Mouse (Mus musculus) embryonic facial prominence, embryonic 12.5 days (tissue): ENCODE measurements at regions not wholly inside any gene's neighbourhood (a gene's known extent, or its start where the extent isn't known, plus 50 kb on each side); places are given as distances from the start of the nearest gene placed in this dataset.
"Not testable (repeated sequence)": the region's sequence is repeated elsewhere in the genome, so short reads cannot be mapped to it uniquely, and the experiment has no call there.

ENCODE experiments used
- ATAC-seq: fragments of 200-750 bp; cut with Nextera tagmentation; 2 replicates; pipeline ENCODE4 v1.8.0; 2017; ENCODE audit not compliant: insufficient number of reproducible peaks, insufficient read depth, low FRiP score, low TSS enrichment
- H3K27ac ChIP-seq: fragments of 300-500 bp; sonication (generic); 2 replicates; pipeline ENCODE4 v1.5.1; 2016; ENCODE audit warnings: mild to moderate bottlenecking
- H3K27me3 ChIP-seq: fragments of 300-500 bp; sonication (generic); 2 replicates; pipeline ENCODE4 v1.6.1; 2016; ENCODE audit warnings: mild to moderate bottlenecking, moderate library complexity
- H3K36me3 ChIP-seq: fragments of 300-500 bp; sonication (generic); 2 replicates; pipeline ENCODE4 v1.6.1; 2016; ENCODE audit warnings: mild to moderate bottlenecking
- H3K4me1 ChIP-seq: fragments of 300-500 bp; sonication (generic); 2 replicates; pipeline ENCODE4 v1.6.1; 2016
- H3K4me2 ChIP-seq: fragments of 300-500 bp; sonication (generic); replicated peaks from 2 replicates; pipeline ENCODE4 v1.6.1; 2016; ENCODE audit warnings: mild to moderate bottlenecking, moderate library complexity
- H3K4me3 ChIP-seq: fragments of 300-500 bp; sonication (generic); 2 replicates; pipeline ENCODE4 v1.5.1; 2016; ENCODE audit warnings: mild to moderate bottlenecking
- H3K9ac ChIP-seq: fragments of 300-500 bp; sonication (generic); 2 replicates; pipeline ENCODE4 v1.6.1; 2016; ENCODE audit warnings: mild to moderate bottlenecking, moderate library complexity
- H3K9me3 ChIP-seq: fragments of 300-500 bp; sonication (generic); 2 replicates; pipeline ENCODE4 v1.6.1; 2016; ENCODE audit warnings: mild to moderate bottlenecking, moderate library complexity
- WGBS: fragments of 180-500 bp; shearing (Covaris S2); methylation state at CpG from one replicate; pipeline ENCODE4 v1.1.7; 2016; 5-methylcytosine and 5-hydroxymethylcytosine counted together

DNA sequence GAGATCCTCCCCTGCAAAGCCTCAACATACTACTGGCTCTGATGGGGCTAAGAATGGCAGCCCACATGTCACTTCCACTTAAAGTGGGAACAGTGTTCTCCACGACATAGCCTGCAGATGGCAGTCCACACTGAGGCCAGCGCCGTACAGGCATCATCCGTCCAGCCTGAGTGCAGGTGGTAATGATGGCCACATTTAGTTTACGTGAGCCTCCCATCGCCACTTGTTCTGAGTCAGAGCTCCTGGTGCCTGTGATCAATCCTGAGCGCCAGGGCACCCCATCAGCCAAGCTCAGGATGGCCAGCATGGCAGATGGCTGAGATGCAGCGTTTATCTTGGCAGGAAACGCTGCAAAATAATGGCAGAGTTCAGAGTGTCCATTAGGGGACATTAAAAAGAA is 159.6 kb downstream of the Adgrd1 start:
- H3K9ac ChIP-seq: no peak overlapping the region
- H3K4me3 ChIP-seq: no peak overlapping the region
- H3K4me1 ChIP-seq: no peaks in the 10 kb centered on the region
- no peak for ATAC-seq
- H3K27me3 ChIP-seq: no peaks in the 10 kb centered on the region
- no peak overlapping the region for H3K27ac ChIP-seq
- H3K9me3 ChIP-seq: peaks cover 5% of the 10 kb centered on the region; the same call in 1 of the 2 replicates
- no peaks in the 10 kb centered on the region for H3K36me3 ChIP-seq
- WGBS: 73% methylated on average over 9 of the region's 9 CpGs
- H3K4me2 ChIP-seq: no peak overlapping the region

DNA sequence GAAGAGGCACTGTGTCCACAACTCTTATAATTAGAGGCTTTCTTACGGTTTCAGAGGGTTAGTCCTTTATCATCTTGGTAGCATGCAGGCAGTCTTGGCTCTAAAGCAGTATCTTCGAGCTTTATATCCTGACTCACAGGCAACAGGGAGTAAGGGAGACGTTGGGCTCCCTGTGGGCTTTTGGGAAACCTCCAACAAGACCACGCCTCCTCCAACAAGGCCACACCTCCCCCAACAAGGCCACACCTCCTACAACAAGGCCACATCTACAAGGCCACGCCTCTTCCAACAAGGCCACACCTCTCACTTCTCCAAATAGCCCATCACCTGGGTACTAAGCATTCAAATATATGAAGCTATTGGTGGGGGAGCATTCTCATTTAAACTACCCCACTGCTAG is 160.7 kb downstream of the Adgrd1 start:
- H3K4me1 ChIP-seq: no peaks in the 10 kb centered on the region
- no peak for ATAC-seq
- H3K36me3 ChIP-seq: no peaks in the 10 kb centered on the region
- no peak overlapping the region for H3K27ac ChIP-seq
- no peak overlapping the region for H3K4me2 ChIP-seq
- no peak overlapping the region for H3K9ac ChIP-seq
- no peaks in the 10 kb centered on the region for H3K27me3 ChIP-seq
- 73% methylated on average over 5 of the region's 5 CpGs for WGBS
- no peak overlapping the region for H3K4me3 ChIP-seq
- H3K9me3 ChIP-seq: peaks cover 5% of the 10 kb centered on the region; the same call in 1 of the 2 replicates

DNA sequence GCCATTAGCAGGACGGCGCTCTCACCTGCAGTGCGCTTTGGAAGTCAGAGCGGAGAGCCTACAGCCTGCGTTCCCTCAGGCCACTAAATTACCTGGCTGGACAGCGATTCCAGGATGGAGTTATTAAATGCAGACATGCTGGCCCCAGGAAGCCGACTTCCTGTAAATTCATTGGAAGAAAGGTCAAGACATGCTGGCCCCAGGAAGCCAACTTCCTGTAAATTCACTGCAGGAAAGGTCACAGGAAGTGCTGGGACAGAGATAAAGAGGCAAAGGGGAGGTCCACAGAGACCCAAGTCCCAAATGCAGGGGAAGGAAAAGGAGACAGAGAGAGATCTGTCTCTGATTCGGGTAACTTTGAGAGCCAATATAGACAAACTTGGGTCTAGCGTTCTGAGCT is 164.1 kb downstream of the Adgrd1 start:
- H3K27ac ChIP-seq: no peak overlapping the region
- H3K4me1 ChIP-seq: no peaks in the 10 kb centered on the region
- no peaks in the 10 kb centered on the region for H3K36me3 ChIP-seq
- H3K4me2 ChIP-seq: no peak overlapping the region
- H3K27me3 ChIP-seq: no peaks in the 10 kb centered on the region
- WGBS: 47% methylated on average over 9 of the region's 9 CpGs
- H3K9me3 ChIP-seq: no peaks in the 10 kb centered on the region
- H3K9ac ChIP-seq: no peak overlapping the region
- H3K4me3 ChIP-seq: no peak overlapping the region
- ATAC-seq: no peak

DNA sequence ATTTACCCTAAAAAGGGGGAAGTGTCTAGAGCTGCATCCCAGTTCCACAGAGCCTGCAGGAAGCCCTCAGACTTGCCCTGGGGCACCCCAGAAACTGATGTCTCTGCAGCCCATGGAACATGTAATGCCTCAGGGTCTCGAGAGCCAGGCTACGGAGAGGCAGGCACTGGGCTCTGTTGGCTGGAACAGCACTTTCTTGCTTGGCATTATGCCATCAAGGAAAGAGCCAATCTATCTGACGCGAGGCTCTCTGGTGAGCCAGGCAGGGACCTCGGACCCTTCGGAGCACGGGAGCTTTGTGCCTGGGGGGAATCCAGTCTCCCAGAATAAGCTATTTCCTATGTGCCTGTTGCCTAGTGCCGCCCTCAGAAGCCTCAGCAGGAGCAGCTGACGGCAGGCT is 166.6 kb downstream of the Adgrd1 start:
- ATAC-seq: no peak
- 38% methylated on average over 9 of the region's 9 CpGs for WGBS
- no peak overlapping the region for H3K4me3 ChIP-seq
- no peaks in the 10 kb centered on the region for H3K27me3 ChIP-seq
- no peaks in the 10 kb centered on the region for H3K4me1 ChIP-seq
- H3K9me3 ChIP-seq: no peaks in the 10 kb centered on the region
- H3K36me3 ChIP-seq: no peaks in the 10 kb centered on the region
- no peak overlapping the region for H3K4me2 ChIP-seq
- no peak overlapping the region for H3K27ac ChIP-seq
- H3K9ac ChIP-seq: no peak overlapping the region

DNA sequence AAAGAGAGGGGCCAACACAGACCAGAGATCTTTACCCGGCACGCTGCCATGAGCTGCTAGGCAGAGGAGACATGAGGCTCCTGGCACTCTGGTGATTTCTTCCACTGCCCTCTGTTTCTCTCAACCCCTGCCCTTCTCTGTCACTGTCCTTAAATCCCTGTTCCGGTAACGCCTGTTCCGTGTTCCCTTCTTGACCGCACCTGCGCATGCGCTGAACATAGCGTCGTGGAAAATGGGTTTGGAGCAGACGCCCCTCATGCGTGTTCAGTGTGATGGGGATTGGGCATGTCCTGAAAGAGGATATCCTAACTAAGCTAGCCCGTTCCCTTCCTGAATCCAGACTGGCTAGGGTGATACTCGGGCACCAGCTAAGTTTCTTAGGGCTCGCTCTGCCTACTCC is 167.8 kb downstream of the Adgrd1 start:
- 91% methylated on average over 15 of the region's 15 CpGs for WGBS
- H3K4me2 ChIP-seq: no peak overlapping the region

DNA sequence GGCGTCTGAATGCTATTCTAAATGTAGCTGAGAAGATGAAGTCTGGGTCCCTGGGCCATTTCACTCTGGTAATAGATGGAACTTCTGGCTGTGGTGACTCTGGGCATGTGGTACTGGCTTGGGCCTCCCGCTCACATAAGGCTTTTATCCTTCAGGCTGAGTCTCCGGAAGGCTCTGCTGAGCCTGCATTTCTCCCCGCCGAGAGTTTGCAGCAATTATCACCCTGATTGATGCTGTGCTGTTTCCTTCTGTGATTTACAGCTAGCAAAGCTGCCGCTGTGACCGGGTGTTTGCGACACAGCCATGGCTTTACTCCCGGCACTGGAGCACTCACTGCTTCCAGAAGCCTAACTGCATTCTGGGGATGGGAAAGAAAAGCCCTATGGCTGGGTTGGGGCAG is 171.9 kb downstream of the Adgrd1 start:
- Histone ChIP-seq H3K36me3 (no peaks in the 10 kb centered on the region), H3K4me2 (no peak overlapping the region), H3K4me3 (no peak overlapping the region), H3K27ac (no peak overlapping the region), H3K9ac (no peak overlapping the region), H3K27me3 (peaks cover 6% of the 10 kb centered on the region; the same call in 1 of the 2 replicates), H3K4me1 (no peaks in the 10 kb centered on the region), H3K9me3 (no peaks in the 10 kb centered on the region)
- WGBS: 56% methylated on average over 9 of the region's 9 CpGs
- ATAC-seq: no peak

More for the DNA sequence above, 167.8 kb downstream of the Adgrd1 start:
- Histone ChIP-seq H3K36me3 (no peaks in the 10 kb centered on the region), H3K27me3 (no peaks in the 10 kb centered on the region), H3K4me3 (no peak overlapping the region), H3K9ac (no peak overlapping the region), H3K9me3 (no peaks in the 10 kb centered on the region), H3K4me1 (no peaks in the 10 kb centered on the region), H3K27ac (no peak overlapping the region)
- ATAC-seq: no peak

DNA sequence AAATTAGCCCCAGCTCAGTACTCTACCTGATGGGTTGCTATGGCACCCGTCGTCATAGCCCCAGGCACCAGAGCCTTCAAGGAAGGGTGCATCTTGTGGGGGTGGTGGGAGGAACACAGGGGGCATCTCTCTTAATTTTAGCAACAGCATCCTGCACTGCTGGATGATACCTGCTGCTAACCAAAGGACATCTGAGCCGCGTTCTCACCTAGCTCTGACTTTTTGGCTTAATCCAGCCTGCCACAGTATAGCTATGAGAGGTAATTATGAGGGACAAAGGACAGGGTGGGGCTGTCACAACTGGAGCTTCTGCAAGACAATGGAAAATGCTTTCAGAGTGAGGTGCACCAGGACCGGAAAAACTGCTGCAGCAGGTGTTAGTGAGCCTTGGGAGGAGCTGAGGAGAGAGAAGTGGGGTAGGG is 173.5 kb downstream of the Adgrd1 start:
- Histone ChIP-seq H3K4me1 (no peaks in the 10 kb centered on the region), H3K9me3 (no peaks in the 10 kb centered on the region), H3K4me2 (no peak overlapping the region), H3K27ac (no peak overlapping the region), H3K9ac (no peak overlapping the region), H3K27me3 (peaks cover 6% of the 10 kb centered on the region; the same call in 1 of the 2 replicates), H3K4me3 (no peak overlapping the region), H3K36me3 (no peaks in the 10 kb centered on the region)
- no peak for ATAC-seq
- 7% methylated on average over 5 of the region's 5 CpGs for WGBS

DNA sequence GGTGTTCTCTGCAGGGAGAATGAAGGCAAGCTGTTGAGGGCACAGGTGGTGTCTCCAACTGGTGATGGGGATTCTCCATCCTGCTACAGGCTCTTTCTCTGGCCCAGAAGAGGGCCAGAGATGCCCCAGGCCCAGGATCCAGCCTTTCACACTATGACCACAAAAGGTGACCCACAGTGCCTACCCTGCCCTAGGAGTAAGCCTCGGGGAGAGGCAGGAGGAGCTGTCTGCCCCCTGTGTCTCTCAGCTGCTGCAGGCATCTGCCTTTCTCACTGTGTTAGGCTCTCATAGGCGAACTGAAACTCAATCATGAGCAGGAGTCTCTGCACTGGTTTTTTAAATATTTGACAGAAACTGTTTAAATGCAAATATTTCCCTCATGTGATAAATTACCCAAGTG is 184.9 kb downstream of the Adgrd1 start:
- H3K36me3 ChIP-seq: no peaks in the 10 kb centered on the region
- 19% methylated on average over 2 of the region's 2 CpGs for WGBS
- no peak overlapping the region for H3K4me2 ChIP-seq
- no peak overlapping the region for H3K27ac ChIP-seq
- H3K9ac ChIP-seq: no peak overlapping the region
- no peaks in the 10 kb centered on the region for H3K27me3 ChIP-seq
- H3K4me3 ChIP-seq: no peak overlapping the region
- no peak for ATAC-seq
- no peaks in the 10 kb centered on the region for H3K9me3 ChIP-seq
- H3K4me1 ChIP-seq: no peaks in the 10 kb centered on the region

DNA sequence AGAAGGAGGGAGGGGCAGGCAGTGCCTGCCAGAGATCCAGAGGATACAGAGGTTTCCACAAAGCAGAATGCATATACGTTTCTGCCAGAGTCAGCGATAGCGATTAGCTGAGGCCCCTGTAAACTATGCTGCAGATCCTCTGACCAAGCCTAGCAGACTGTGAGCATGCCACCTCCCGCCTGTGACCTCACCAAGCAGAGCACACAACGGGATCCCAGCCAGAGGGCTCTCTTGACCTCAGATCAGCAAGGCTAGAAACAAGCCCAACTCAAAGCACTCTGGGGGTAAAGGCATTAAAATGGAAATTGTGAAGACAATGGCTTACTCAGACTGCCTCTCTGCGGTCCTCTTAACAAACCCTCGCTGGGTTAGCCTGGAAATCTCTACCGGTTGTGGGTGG is 185.6 kb downstream of the Adgrd1 start:
- WGBS: 5% methylated on average over 8 of the region's 8 CpGs
- no peaks in the 10 kb centered on the region for H3K9me3 ChIP-seq
- no peak for ATAC-seq
- H3K4me3 ChIP-seq: no peak overlapping the region
- H3K27me3 ChIP-seq: no peaks in the 10 kb centered on the region
- no peak overlapping the region for H3K27ac ChIP-seq
- no peaks in the 10 kb centered on the region for H3K4me1 ChIP-seq
- no peaks in the 10 kb centered on the region for H3K36me3 ChIP-seq
- no peak overlapping the region for H3K4me2 ChIP-seq
- no peak overlapping the region for H3K9ac ChIP-seq

DNA sequence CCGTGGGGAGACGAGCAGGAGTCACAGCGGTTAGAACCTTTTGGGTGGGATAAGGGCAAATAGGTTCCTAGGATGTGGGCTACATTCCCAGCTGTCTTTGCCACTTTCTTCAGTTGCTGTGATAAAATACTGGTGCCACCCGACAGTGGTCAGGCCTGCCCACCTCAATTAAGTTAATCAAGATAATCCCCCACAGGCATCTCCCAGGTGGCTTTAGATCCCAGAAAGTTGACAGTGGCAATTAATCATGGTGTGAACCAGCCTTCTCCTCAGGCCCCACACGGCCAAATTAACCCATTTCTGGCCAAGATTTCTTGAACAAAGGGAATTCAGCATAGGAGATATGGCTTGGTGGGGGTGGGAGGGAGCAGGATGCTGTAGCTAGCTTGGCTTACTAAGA is 186.3 kb downstream of the Adgrd1 start:
- WGBS: 21% methylated on average over 5 of the region's 5 CpGs
- Histone ChIP-seq H3K27me3 (no peaks in the 10 kb centered on the region), H3K9ac (no peak overlapping the region), H3K4me3 (no peak overlapping the region), H3K9me3 (no peaks in the 10 kb centered on the region), H3K4me2 (no peak overlapping the region), H3K36me3 (no peaks in the 10 kb centered on the region), H3K4me1 (no peaks in the 10 kb centered on the region), H3K27ac (no peak overlapping the region)
- no peak for ATAC-seq

DNA sequence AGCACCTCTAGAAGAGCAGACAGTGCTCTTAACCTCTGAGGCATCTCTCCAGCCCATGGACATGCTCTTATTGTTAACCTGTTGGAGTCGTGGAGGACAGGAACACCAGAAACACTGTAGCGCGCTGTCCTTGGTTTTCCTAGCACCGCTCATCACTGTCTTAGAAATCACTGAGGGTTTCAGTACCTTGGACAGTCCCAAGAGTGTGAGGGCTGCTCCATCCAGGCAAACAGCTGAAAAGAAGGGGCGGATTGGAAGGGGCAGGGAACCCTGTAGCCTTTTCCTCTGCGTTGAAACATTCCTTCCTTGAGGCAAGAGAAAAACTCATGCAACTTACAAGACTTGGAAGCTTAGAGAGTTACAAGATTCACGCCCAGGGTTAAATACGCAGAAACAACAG is 190.9 kb downstream of the Adgrd1 start:
- 10% methylated on average over 8 of the region's 8 CpGs for WGBS
- H3K9ac ChIP-seq: no peak overlapping the region
- no peaks in the 10 kb centered on the region for H3K27me3 ChIP-seq
- H3K27ac ChIP-seq: no peak overlapping the region
- no peak overlapping the region for H3K4me3 ChIP-seq
- ATAC-seq: no peak
- H3K4me2 ChIP-seq: no peak overlapping the region
- H3K36me3 ChIP-seq: no peaks in the 10 kb centered on the region
- H3K9me3 ChIP-seq: no peaks in the 10 kb centered on the region
- H3K4me1 ChIP-seq: no peaks in the 10 kb centered on the region

DNA sequence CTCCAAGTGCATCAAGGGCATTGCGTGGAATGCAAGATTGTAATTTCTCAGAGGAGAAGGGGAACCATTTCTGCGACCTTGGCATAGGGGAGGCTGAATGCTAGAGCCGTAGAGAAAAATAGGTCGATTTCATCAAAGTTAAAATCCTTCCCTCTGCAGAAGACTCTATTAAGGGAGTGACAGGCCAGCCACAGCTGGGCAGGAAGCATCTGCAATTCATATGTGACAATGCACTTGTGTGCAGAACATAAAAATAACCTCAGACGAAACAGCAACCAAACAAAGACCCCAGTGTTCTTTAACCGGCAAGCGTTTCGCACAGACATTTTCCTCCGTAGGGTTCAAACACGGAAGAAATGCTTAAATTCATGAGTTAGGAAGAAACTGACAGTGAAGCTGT is 196.3 kb downstream of the Adgrd1 start:
- not testable (repeated sequence) for H3K27me3 ChIP-seq, H3K4me2 ChIP-seq, H3K4me1 ChIP-seq, H3K36me3 ChIP-seq, H3K4me3 ChIP-seq, H3K9me3 ChIP-seq, H3K27ac ChIP-seq, ATAC-seq, H3K9ac ChIP-seq
- WGBS: 37% methylated on average over 10 of the region's 10 CpGs

DNA sequence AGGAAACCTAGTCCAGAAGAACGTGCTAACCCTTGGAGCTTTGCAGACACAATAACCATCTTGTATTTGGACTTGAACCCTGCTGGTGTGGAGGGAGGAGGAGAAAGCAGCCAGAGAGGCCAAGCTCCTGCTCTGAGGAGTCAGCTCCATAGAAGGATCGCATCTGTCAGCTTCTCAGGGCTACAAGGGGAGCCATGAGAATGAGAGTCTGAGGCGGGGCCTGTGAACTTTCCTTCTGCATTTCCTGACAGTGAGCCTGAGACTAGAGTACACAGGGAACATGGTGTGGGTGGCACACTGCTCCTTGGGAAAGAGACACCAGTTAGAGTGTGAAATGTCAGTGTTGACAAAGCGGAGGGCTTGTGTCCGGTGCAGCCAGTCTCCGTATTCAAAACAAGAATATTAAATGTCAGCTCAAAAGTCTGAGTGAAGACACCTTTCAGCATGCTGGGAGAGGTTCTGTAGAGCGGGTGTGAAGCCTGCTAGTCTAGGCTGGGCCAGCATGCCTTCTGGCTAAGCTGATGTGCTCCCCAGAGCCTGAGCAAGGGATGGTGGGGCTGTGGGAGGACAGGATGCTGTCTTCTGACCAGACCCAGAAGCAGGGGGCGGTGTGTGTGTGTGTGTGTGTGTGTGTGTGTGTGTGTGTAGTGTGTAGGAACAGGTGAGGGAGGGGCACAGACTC is 198.5 kb downstream of the Adgrd1 start:
- ATAC-seq, H3K4me1 ChIP-seq, H3K9ac ChIP-seq, H3K4me3 ChIP-seq, H3K27ac ChIP-seq, H3K36me3 ChIP-seq, H3K9me3 ChIP-seq, H3K4me2 ChIP-seq, H3K27me3 ChIP-seq: not testable (repeated sequence)
- 62% methylated on average over 8 of the region's 8 CpGs for WGBS
